Mouse (Mus musculus) heart, embryonic 16.5 days (tissue): Measurements from ENCODE around the gene Ank2. TPM values are rescaled to one million over a fixed set of nuclear protein-coding genes. Genes with fewer than 3 reads are reported as not detected.

Experiments
- ATAC-seq: fragments of 200-750 bp; cut with Nextera tagmentation; replicated peaks from 2 replicates; pipeline ENCODE4 v1.8.0; 2017; ENCODE audit warnings: moderate number of reproducible peaks; ENCODE audit not compliant: insufficient read depth, low FRiP score; ENCODE audit errors: extremely low read depth
- H3K27ac ChIP-seq: fragments of 300-500 bp; sonication (generic); 2 replicates; pipeline ENCODE4 v1.5.1; 2014; ENCODE audit warnings: mild to moderate bottlenecking, low read length, control low read depth, moderate library complexity
- H3K27me3 ChIP-seq: fragments of 300-500 bp; sonication (generic); 2 replicates; pipeline ENCODE4 v1.6.1; 2014; ENCODE audit warnings: low read length, mixed read lengths; ENCODE audit not compliant: control insufficient read depth, insufficient read depth
- H3K36me3 ChIP-seq: fragments of 300-500 bp; sonication (generic); 2 replicates; pipeline ENCODE4 v1.6.1; 2014; ENCODE audit not compliant: control insufficient read depth, insufficient read depth
- H3K4me1 ChIP-seq: fragments of 300-500 bp; sonication (generic); 2 replicates; pipeline ENCODE4 v1.6.1; 2014; ENCODE audit warnings: low read length, mixed read lengths; ENCODE audit not compliant: control insufficient read depth, insufficient read depth
- H3K4me2 ChIP-seq: fragments of 300-500 bp; sonication (generic); 2 replicates; pipeline ENCODE4 v1.6.1; 2014; ENCODE audit warnings: low read depth, mild to moderate bottlenecking, control low read depth, low read length
- H3K4me3 ChIP-seq: fragments of 300-500 bp; sonication (generic); 2 replicates; pipeline ENCODE4 v1.5.1; 2014; ENCODE audit warnings: mild to moderate bottlenecking, control low read depth, low read length
- H3K9ac ChIP-seq: fragments of 300-500 bp; sonication (generic); 2 replicates; pipeline ENCODE4 v1.6.1; 2014; ENCODE audit warnings: low read length, control low read depth
- H3K9me3 ChIP-seq: fragments of 300-500 bp; sonication (generic); replicated peaks from 2 replicates; pipeline ENCODE4 v1.6.1; 2016; ENCODE audit warnings: low read length; ENCODE audit not compliant: control insufficient read depth
- WGBS: fragments of 180-500 bp; shearing (Covaris S2); extraction: QIAGEN DNeasy Blood & Tissue Kit; methylation state at CpG from one replicate; pipeline ENCODE4 v1.1.7; 2014; 5-methylcytosine and 5-hydroxymethylcytosine counted together
- polyA plus RNA-seq: library from polyadenylated mRNA; unstranded; fragments of >200 nt; fragmentation: Nextera tagmentation; extraction: Ambion mirVana; gene quantifications from 2 replicates; pipeline ENCODE4 v1.2.1, GENCODE M21; 2015

Gene Ank2
- polyA plus RNA-seq, 1 experiment from 2014 or later, result 38.9 TPM

- no peak for ATAC-seq
- 68% methylated on average over 6 of the region's 6 CpGs for WGBS
- Histone ChIP-seq H3K27me3 (no peaks in the 10 kb centered on the region), H3K4me1 (no peaks in the 10 kb centered on the region), H3K36me3 (no peaks in the 10 kb centered on the region), H3K4me3 (no peak overlapping the region), H3K9ac (no peak overlapping the region), H3K9me3 (no peaks in the 10 kb centered on the region), H3K27ac (no peak overlapping the region), H3K4me2 (no peak overlapping the region)
Measured at GRCm38 (mm10) chr3:127303957-127304553, 195.1 kb downstream of the Ank2 start.

- Histone ChIP-seq H3K9ac (no peak overlapping the region), H3K27ac (no peak overlapping the region), H3K4me3 (no peak overlapping the region), H3K9me3 (no peaks in the 10 kb centered on the region), H3K27me3 (no peaks in the 10 kb centered on the region), H3K4me1 (no peaks in the 10 kb centered on the region), H3K36me3 (no peaks in the 10 kb centered on the region), H3K4me2 (no peak overlapping the region)
- no peak for ATAC-seq
- 56% methylated on average over 4 of the region's 4 CpGs for WGBS
Measured at GRCm38 (mm10) chr3:127303041-127303440, 196.1 kb downstream of the Ank2 start.

GRCm38 (mm10) chr3:127300790-127301189 is 198.4 kb downstream of the Ank2 start:
- Histone ChIP-seq H3K27ac (no peak overlapping the region), H3K27me3 (no peaks in the 10 kb centered on the region), H3K36me3 (no peaks in the 10 kb centered on the region), H3K9ac (no peak overlapping the region), H3K9me3 (no peaks in the 10 kb centered on the region), H3K4me3 (no peak overlapping the region), H3K4me2 (no peak overlapping the region), H3K4me1 (peaks cover 5% of the 10 kb centered on the region)
- ATAC-seq, result no peak

GRCm38 (mm10) chr3:127295921-127296320 is 203.2 kb downstream of the Ank2 start:
- WGBS, result 52% methylated on average over 6 of the region's 6 CpGs
- Histone ChIP-seq H3K4me1 (peaks cover 5% of the 10 kb centered on the region), H3K4me2 (peak overlapping the region; percentile 26; the same call in 1 of the 2 replicates), H3K9me3 (no peaks in the 10 kb centered on the region), H3K36me3 (no peaks in the 10 kb centered on the region), H3K27me3 (no peaks in the 10 kb centered on the region), H3K9ac (no peak overlapping the region), H3K27ac (no peak overlapping the region), H3K4me3 (no peak overlapping the region)
- ATAC-seq, result no peak

GRCm38 (mm10) chr3:127294610-127295349 is 204.4 kb downstream of the Ank2 start:
- Histone ChIP-seq H3K9me3 (no peaks in the 10 kb centered on the region), H3K4me3 (no peak overlapping the region), H3K36me3 (no peaks in the 10 kb centered on the region), H3K4me1 (peaks cover 5% of the 10 kb centered on the region), H3K27me3 (no peaks in the 10 kb centered on the region), H3K4me2 (no peak overlapping the region), H3K9ac (no peak overlapping the region), H3K27ac (no peak overlapping the region)
- ATAC-seq, result no peak
- 63% methylated on average over 9 of the region's 9 CpGs for WGBS

- H3K4me3 ChIP-seq, result no peak overlapping the region
- H3K4me1 ChIP-seq, result peaks cover 5% of the 10 kb centered on the region
- no peak overlapping the region for H3K27ac ChIP-seq
- no peak overlapping the region for H3K9ac ChIP-seq
- no peaks in the 10 kb centered on the region for H3K9me3 ChIP-seq
- no peaks in the 10 kb centered on the region for H3K36me3 ChIP-seq
- H3K4me2 ChIP-seq, result no peak overlapping the region
- no peak for ATAC-seq
- 93% methylated on average over 14 of the region's 14 CpGs for WGBS
- no peaks in the 10 kb centered on the region for H3K27me3 ChIP-seq
Measured at GRCm38 (mm10) chr3:127294079-127294478, 205.1 kb downstream of the Ank2 start.

GRCm38 (mm10) chr3:127293479-127293874 is 205.7 kb downstream of the Ank2 start:
- Histone ChIP-seq H3K36me3 (no peaks in the 10 kb centered on the region), H3K4me2 (no peak overlapping the region), H3K9me3 (no peaks in the 10 kb centered on the region), H3K27ac (no peak overlapping the region), H3K9ac (no peak overlapping the region), H3K27me3 (no peaks in the 10 kb centered on the region), H3K4me3 (no peak overlapping the region), H3K4me1 (peaks cover 5% of the 10 kb centered on the region)
- ATAC-seq, result no peak
- 78% methylated on average over 9 of the region's 9 CpGs for WGBS

GRCm38 (mm10) chr3:127292864-127293478 is 206.2 kb downstream of the Ank2 start:
- H3K4me1 ChIP-seq, result peaks cover 5% of the 10 kb centered on the region
- no peak overlapping the region for H3K27ac ChIP-seq
- no peak overlapping the region for H3K4me2 ChIP-seq
- no peak for ATAC-seq
- H3K4me3 ChIP-seq, result no peak overlapping the region
- no peaks in the 10 kb centered on the region for H3K36me3 ChIP-seq
- H3K9me3 ChIP-seq, result no peaks in the 10 kb centered on the region
- WGBS, result 89% methylated on average over 10 of the region's 10 CpGs
- no peak overlapping the region for H3K9ac ChIP-seq
- no peaks in the 10 kb centered on the region for H3K27me3 ChIP-seq

- no peak for ATAC-seq
- Histone ChIP-seq H3K4me2 (no peak overlapping the region), H3K27me3 (no peaks in the 10 kb centered on the region), H3K4me1 (no peaks in the 10 kb centered on the region), H3K36me3 (no peaks in the 10 kb centered on the region), H3K9ac (no peak overlapping the region), H3K27ac (no peak overlapping the region), H3K9me3 (peaks cover 3% of the 10 kb centered on the region; the same call in 1 of the 2 replicates), H3K4me3 (no peak overlapping the region)
- 86% methylated on average over 5 of the region's 5 CpGs for WGBS
Measured at GRCm38 (mm10) chr3:127282277-127282676, 216.9 kb downstream of the Ank2 start.
